Mouse (Mus musculus): Measurements from ENCODE around the gene Tekt4.

GRCm38 (mm10) chr17:25441417-25441816 lies 13.0 kb upstream of the Tekt4 start:
- no peak for TF ChIP-seq MAFK (IDR thresholded peaks at IDR 0.05; ENCODE audit: insufficient read depth, low read depth, low read length)
- TF ChIP-seq HCFC1 (IDR thresholded peaks at IDR 0.05; ENCODE audit: borderline replicate concordance, insufficient read depth, low read length): no peak
